Mouse (Mus musculus) lung, postnatal 36 days (tissue): ENCODE results near the gene Ubap2l.

ENCODE experiments used
- DNase-seq: peaks from one replicate; pipeline ENCODE4 v3.0.0; 2022; ENCODE audit warnings: mixed read lengths

The Ubap2l gene

GRCm38 (mm10) chr3:89965972-89966371 lies 86.5 kb downstream of the Ubap2l start:
- DNase-seq: no peak

- no peak for DNase-seq
Measured at GRCm38 (mm10) chr3:89965557-89965956, 86.9 kb downstream of the Ubap2l start.

DNA sequence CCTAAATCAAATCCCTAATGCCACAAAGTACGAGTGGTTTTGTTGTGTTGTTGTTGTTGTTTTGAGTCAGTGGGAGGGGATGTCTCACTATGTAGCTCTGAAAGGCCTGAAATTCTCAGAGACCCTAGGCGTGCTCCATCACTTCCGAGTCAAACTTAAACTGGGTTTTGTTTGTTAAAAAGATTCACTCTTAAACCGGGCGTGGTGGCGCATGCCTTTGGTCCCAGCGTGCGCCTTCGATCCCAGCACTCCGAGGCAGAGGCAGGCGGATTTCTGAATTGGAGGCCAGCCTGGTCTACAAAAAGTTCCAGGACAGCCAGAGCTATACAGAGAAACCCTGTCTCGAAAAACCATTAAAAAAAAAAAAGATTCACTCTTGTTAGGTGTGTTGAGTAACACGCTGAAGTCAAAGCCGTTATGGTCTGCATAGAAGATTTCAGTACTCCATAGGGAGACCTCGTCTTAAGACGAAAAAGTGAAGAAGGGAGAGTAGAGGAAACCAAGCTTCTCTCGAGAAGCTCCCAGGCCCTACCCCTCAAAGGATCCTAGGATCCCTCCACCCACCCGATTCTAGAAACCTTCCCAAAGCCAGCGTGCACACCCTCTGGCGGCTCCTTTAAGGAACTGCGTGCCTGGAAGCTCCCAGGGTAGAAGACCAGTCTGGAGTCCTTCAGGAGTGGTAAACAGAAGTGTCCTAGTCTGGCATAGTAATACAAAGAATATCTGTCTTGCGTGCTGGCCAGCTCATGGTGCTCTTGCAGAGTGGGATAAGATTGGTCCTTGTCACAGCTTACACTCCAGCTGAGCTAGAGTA lies 88.3 kb downstream of the Ubap2l start:
- DNase-seq: peak; percentile 79

GRCm38 (mm10) chr3:89963221-89963763 lies 89.1 kb downstream of the Ubap2l start, which contains the start of gene Atp8b2:
Gene Atp8b2 (minus strand): TSS chr3:89963508.
- DNase-seq: peak; percentile 64

DNA sequence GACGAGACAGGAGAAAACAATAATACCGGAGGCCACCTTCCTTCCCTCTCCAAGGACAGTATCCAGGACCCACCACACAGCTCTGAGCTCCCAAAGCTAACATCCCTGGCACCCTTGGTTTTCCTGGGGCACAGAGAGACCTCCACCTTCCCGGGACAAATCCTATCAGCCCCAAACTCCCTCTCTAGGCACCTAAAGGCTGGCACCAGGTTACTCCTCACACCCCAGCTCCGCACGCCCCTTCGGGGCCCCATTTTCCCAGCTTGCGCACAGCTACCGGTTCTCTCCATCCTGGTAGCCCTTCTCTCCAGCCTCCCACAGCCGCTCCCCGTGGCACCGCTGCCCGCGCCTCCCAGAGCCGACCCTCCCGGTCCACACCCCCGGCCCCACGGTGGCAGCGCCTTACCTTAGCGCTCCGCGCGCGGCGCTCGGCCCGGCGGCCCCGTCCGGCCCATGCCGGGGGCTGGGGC lies 89.6 kb downstream of the Ubap2l start:
- no peak for DNase-seq

- peak; percentile 34 for DNase-seq
Measured at GRCm38 (mm10) chr3:89962059-89962750, 90.2 kb downstream of the Ubap2l start.

DNA sequence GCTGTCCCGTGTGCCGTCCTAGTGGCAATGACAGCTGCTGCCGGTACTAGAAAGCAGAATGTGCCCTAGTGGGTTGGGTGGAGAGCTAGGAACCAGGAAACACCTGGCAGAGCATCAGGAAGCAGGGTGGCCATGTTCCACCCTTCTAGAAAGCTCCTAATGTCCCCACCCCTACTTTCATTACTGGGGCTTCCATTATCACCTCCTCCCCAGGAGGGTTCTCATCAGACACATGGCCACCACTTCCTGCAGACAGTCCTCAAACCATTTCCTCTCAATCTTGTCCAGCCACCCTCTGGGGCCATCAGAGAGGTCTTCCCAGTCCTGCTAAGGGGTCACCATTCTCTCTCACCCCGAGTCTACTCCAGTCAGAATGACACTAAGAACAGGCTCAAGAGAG lies 91.0 kb downstream of the Ubap2l start:
- no peak for DNase-seq

DNA sequence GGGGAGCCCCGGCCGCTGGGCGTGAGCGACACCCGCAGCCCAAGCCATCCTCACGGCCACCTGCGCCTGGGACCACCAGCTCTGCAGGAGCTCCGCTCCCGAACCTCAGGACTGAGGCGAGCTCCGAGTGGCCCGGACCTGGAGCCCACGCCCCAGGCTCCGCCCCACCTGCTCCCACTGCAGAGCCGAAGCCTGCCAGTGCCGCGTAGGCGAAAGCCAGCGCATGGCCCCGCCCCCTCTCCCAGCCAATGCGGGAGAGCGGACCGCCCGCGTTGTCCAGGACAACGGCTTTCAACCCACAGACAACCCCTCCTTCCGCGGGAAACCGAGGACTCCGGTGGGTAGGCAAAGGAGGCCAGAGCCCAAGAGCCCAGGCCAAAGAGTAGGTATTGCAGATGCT lies 92.0 kb downstream of the Ubap2l start:
- peak; percentile 96 for DNase-seq

- no peak for DNase-seq
Measured at GRCm38 (mm10) chr3:89959435-89959834, 93.0 kb downstream of the Ubap2l start.

DNA sequence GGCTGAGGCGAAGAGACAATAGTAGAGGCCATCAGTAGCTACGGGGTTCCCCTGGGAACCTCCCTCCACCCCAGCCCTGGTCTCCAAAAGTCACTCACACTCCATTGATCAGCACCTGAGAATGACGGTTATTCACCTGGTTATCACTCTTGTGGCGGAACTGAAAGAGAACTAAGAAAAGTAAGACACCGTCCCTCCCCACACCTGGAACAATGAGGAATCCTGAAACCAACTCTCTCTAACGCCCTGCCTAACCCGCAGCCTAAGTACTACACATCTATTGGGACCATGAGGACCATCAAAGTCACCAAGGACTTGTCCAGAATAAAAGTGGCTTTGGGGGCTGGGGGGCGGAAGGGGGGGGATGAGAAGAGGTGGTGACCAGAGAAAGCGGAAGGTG lies 94.5 kb downstream of the Ubap2l start:
- DNase-seq: no peak

- no peak for DNase-seq
Measured at GRCm38 (mm10) chr3:89956177-89956971, 96.1 kb downstream of the Ubap2l start.

DNA sequence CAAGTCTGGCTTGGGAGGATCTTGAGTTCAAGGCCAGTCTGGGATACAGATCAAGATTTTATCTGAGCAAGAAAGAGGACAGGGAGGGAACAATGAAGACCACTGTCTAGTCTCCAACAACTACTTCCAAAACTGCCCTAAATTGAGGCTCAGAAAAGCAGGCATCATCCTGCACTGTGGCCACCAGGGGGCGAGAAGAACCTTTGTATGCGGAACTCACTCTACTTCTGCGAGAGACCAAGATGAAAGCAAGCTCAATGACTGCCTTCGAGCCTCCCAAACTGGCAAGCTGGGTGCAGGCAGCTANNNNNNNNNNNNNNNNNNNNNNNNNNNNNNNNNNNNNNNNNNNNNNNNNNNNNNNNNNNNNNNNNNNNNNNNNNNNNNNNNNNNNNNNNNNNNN lies 99.0 kb downstream of the Ubap2l start:
- peak; percentile 92 for DNase-seq
